Comparison of ENCODE assay signal across 9 mouse cellular contexts in genomic region chr13:30628195-30629048, GRCm38 (mm10). TPM values are rescaled to one million over a fixed set of nuclear protein-coding genes. Genes with fewer than 3 reads are reported as not detected.
DNase-seq lines count a peak whose midpoint lies in the region; ATAC-seq and TF ChIP-seq lines count a peak whose summit lies in the region.
"Had no signal": no experiment of that assay in that cellular context is flagged by ENCODE, and none has a peak within 500 bp of the region (broad histone marks: within the 10 kb centered on the region; RNA-seq: fewer than 3 reads in every experiment).

No protein-coding gene starts in this region.

- DNase-seq in ES-E14 (ENCODE audit: low read depth, low spot score) (no peak), NIH3T3 (ENCODE audit: low read depth) (peak; percentile 3)
- DNase-seq in ovary, adult 18-20 months (ENCODE audit: low spot score): no peak
- DNase-seq: retina, postnatal 1 day had no signal

- no peak overlapping the region for H3K4me3 ChIP-seq in ES-E14 (ENCODE audit: insufficient read depth in 1 of 2, low read depth in 1 of 2, low read length in 2 of 2, poor library complexity in 1 of 2, severe bottlenecking in 1 of 2)
- H3K4me3 ChIP-seq in hindbrain, embryonic 16.5 days (ENCODE audit: low read length): no peak overlapping the region
- no peak overlapping the region for H3K4me3 ChIP-seq in midbrain, embryonic 12.5 days
- H3K4me3 ChIP-seq in heart, embryonic 11.5 days (ENCODE audit: low read depth, low read length): no peak overlapping the region
- no peak overlapping the region for H3K4me3 ChIP-seq in kidney, embryonic 14.5 days (ENCODE audit: low read length)
- H3K4me3 ChIP-seq: limb, embryonic 13.5 days had no signal

- no peak overlapping the region; the same call in 1 of the 2 replicates for H3K27ac ChIP-seq in ES-E14 (ENCODE audit: insufficient read depth, low read depth, low read length, poor library complexity, severe bottlenecking)
- H3K27ac ChIP-seq in hindbrain, embryonic 16.5 days (ENCODE audit: low read depth, low read length): no peak overlapping the region
- H3K27ac ChIP-seq in midbrain, embryonic 12.5 days (replicated peaks): no peak overlapping the region
- H3K27ac ChIP-seq in heart, embryonic 11.5 days (ENCODE audit: low read depth, low read length): no peak overlapping the region
- no peak overlapping the region for H3K27ac ChIP-seq in kidney, embryonic 14.5 days (ENCODE audit: low read depth, low read length)
- H3K27ac ChIP-seq: limb, embryonic 13.5 days had no signal

- no peaks in the 10 kb centered on the region for H3K9me3 ChIP-seq in ES-E14 (ENCODE audit: control insufficient read depth, insufficient read depth, low read depth, low read length)
- H3K9me3 ChIP-seq in hindbrain, embryonic 16.5 days (ENCODE audit: control insufficient read depth, low read length): no peaks in the 10 kb centered on the region
- no peaks in the 10 kb centered on the region for H3K9me3 ChIP-seq in midbrain, embryonic 12.5 days
- no peaks in the 10 kb centered on the region for H3K9me3 ChIP-seq in heart, embryonic 11.5 days (replicated peaks; ENCODE audit: control insufficient read depth, low read length)
- H3K9me3 ChIP-seq in kidney, embryonic 14.5 days (ENCODE audit: control insufficient read depth, low read length): no peaks in the 10 kb centered on the region
- H3K9me3 ChIP-seq: limb, embryonic 13.5 days had no signal

- no peak overlapping the region for H3K9ac ChIP-seq in ES-E14 (ENCODE audit: insufficient read depth, low read depth, low read length, poor library complexity, severe bottlenecking)
- no peak overlapping the region for H3K9ac ChIP-seq in hindbrain, embryonic 16.5 days (ENCODE audit: low read depth, low read length)
- H3K9ac ChIP-seq in midbrain, embryonic 12.5 days (replicated peaks): no peak overlapping the region
- no peak overlapping the region for H3K9ac ChIP-seq in heart, embryonic 11.5 days (ENCODE audit: low read depth, low read length)
- H3K9ac ChIP-seq in kidney, embryonic 14.5 days (ENCODE audit: low read depth, low read length): no peak overlapping the region
- H3K9ac ChIP-seq: limb, embryonic 13.5 days had no signal

- H3K4me1 ChIP-seq in ES-E14 (ENCODE audit: control insufficient read depth in 2 of 2, insufficient read depth in 2 of 2, low read length in 2 of 2, poor library complexity in 1 of 2): no peaks in the 10 kb centered on the region
- H3K4me1 ChIP-seq in hindbrain, embryonic 16.5 days (ENCODE audit: control insufficient read depth, insufficient read depth, low read depth, low read length): no peaks in the 10 kb centered on the region
- H3K4me1 ChIP-seq in midbrain, embryonic 12.5 days: no peaks in the 10 kb centered on the region
- no peaks in the 10 kb centered on the region for H3K4me1 ChIP-seq in heart, embryonic 11.5 days (ENCODE audit: control insufficient read depth, insufficient read depth, low read length)
- no peaks in the 10 kb centered on the region for H3K4me1 ChIP-seq in kidney, embryonic 14.5 days (ENCODE audit: control insufficient read depth, insufficient read depth, low read length)
- H3K4me1 ChIP-seq: limb, embryonic 13.5 days had no signal

- H3K4me2 ChIP-seq in hindbrain, embryonic 16.5 days (ENCODE audit: low read length): no peak overlapping the region
- H3K4me2 ChIP-seq in midbrain, embryonic 12.5 days (replicated peaks): no peak overlapping the region
- no peak overlapping the region for H3K4me2 ChIP-seq in heart, embryonic 11.5 days
- H3K4me2 ChIP-seq in kidney, embryonic 14.5 days (replicated peaks; ENCODE audit: low read depth, low read length): no peak overlapping the region
- H3K4me2 ChIP-seq: limb, embryonic 13.5 days had no signal

- no peaks in the 10 kb centered on the region for H3K36me3 ChIP-seq in ES-E14 (ENCODE audit: control insufficient read depth, insufficient read depth, low read length, poor library complexity, severe bottlenecking)
- no peaks in the 10 kb centered on the region for H3K36me3 ChIP-seq in hindbrain, embryonic 16.5 days (ENCODE audit: control insufficient read depth, insufficient read depth, low read length)
- no peaks in the 10 kb centered on the region for H3K36me3 ChIP-seq in midbrain, embryonic 12.5 days
- H3K36me3 ChIP-seq in heart, embryonic 11.5 days (ENCODE audit: control insufficient read depth, insufficient read depth, low read length): no peaks in the 10 kb centered on the region
- H3K36me3 ChIP-seq in kidney, embryonic 14.5 days (ENCODE audit: control insufficient read depth, insufficient read depth, low read length): no peaks in the 10 kb centered on the region
- H3K36me3 ChIP-seq: limb, embryonic 13.5 days had no signal

- WGBS in hindbrain, embryonic 16.5 days: 37% methylated on average over 8 of the region's 8 CpGs
- WGBS in midbrain, embryonic 12.5 days: 43% methylated on average over 8 of the region's 8 CpGs
- WGBS in heart, embryonic 11.5 days (ENCODE audit: insufficient replicate concordance): 61% methylated on average over 8 of the region's 8 CpGs
- 69% methylated on average over 8 of the region's 8 CpGs for WGBS in kidney, embryonic 14.5 days

- ATAC-seq in hindbrain, embryonic 16.5 days: peak; percentile 75
- ATAC-seq in midbrain, embryonic 12.5 days (ENCODE audit: low FRiP score, low read depth): peak; percentile 72; the same call in 1 of the 2 replicates
- no peak for ATAC-seq in heart, embryonic 11.5 days (replicated peaks; ENCODE audit: insufficient number of reproducible peaks, low FRiP score, low TSS enrichment)
- ATAC-seq in kidney, embryonic 14.5 days (ENCODE audit: low FRiP score, low TSS enrichment): no peak

- in situ Hi-C loops in ES-E14 (cut with MboI; ENCODE audit: low sequenced_read_pairs in 2 of 2, unreplicated experiment in 2 of 2): no loop called here

- H3K27me3 ChIP-seq in hindbrain, embryonic 16.5 days (replicated peaks; ENCODE audit: control insufficient read depth, insufficient read depth, low read length): no peaks in the 10 kb centered on the region
- no peaks in the 10 kb centered on the region for H3K27me3 ChIP-seq in midbrain, embryonic 12.5 days
- H3K27me3 ChIP-seq in heart, embryonic 11.5 days (ENCODE audit: control insufficient read depth, insufficient read depth, low read length): no peaks in the 10 kb centered on the region
- no peaks in the 10 kb centered on the region for H3K27me3 ChIP-seq in kidney, embryonic 14.5 days (ENCODE audit: control insufficient read depth, insufficient read depth, low read length)
- H3K27me3 ChIP-seq: limb, embryonic 13.5 days had no signal

TF ChIP-seq in ES-E14, 5 proteins besides CTCF, POLR2A, EP300 and RAD21:
- no peak for TF ChIP-seq ZC3H11A (IDR thresholded peaks at IDR 0.05; ENCODE audit: borderline replicate concordance, low read depth, low read length)
- 0 out of 2 replicates have a peak, but pooled peaks have one; percentile 29 for TF ChIP-seq ZNF384 (IDR thresholded peaks at IDR 0.05; ENCODE audit: low read depth, low read length)

RNA-seq across cellular contexts. Expression of gene Dusp22, which starts 31.4 kb away (rescaled TPM):
- 5.7 and 6.9 TPM in 2 replicates for total RNA-seq in ES-E14 (2012; rRNA removed)
- polyA plus RNA-seq in hindbrain, embryonic 16.5 days (2015; fragmentation: Nextera tagmentation; extraction: Ambion mirVana): 20.4 and 30.8 TPM in 2 replicates
- polyA plus RNA-seq in midbrain, embryonic 12.5 days (2016; fragmentation: Nextera tagmentation; extraction: Ambion mirVana): 15.9 and 16.1 TPM in 2 replicates
- polyA plus RNA-seq in heart, embryonic 11.5 days (2014; fragmentation: Nextera tagmentation; extraction: Ambion mirVana): 21.8 and 23.2 TPM in 2 replicates
- 16.3 and 22.5 TPM in 2 replicates for polyA plus RNA-seq in kidney, embryonic 14.5 days (2014; fragmentation: Nextera tagmentation; extraction: Ambion mirVana)

Comparison
In these comparisons a context has a peak if more than half of its experiments do, and no peak if none do; other contexts are left out.
1. ATAC-seq: peak in hindbrain, embryonic 16.5 days (single experiment) and midbrain, embryonic 12.5 days (single experiment); none in heart, embryonic 11.5 days (single experiment) and kidney, embryonic 14.5 days (single experiment).